ENCODE assay signal across 9 mouse cellular contexts in the genomic region with DNA sequence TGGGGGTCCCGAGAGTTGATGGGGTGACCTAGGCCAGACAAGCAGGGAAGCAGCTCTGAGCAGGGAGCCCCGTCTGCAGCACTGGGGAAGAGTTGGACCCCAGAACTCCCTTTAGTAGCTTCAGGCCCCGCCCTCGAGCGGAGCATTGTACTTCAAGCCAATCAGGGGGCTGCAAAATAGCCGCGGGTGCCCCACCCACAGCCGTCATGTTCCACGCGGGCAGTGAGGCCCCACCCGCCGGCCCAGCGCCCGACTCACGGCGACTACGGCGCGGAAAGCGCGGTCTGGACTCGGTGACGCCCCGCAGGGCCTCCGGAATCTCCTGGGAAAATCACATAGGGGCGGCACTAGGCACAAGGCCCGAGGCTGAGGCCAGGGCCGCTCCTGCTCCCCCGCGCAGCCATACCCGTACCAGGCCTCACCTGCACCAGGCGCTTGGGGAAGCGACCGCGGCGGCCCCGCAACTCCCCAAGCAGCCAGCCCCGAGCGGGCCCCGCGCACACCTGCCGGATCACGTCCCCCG. TPM values are rescaled to one million over a fixed set of nuclear protein-coding genes. Genes with fewer than 3 reads are reported as not detected.
A peak's percentile ranks its signal among the peaks of the same experiment; 100 is the strongest.
DNase-seq lines count a peak whose midpoint lies in the region; ATAC-seq lines count a peak whose summit lies in the region.
"Had no signal": no experiment of that assay in that cellular context is flagged by ENCODE, and none has a peak within 500 bp of the region (broad histone marks: within the 10 kb centered on the region; RNA-seq: fewer than 3 reads in every experiment).

No protein-coding gene starts in this region.

- peaks cover 24% of the 10 kb centered on the region for H3K36me3 ChIP-seq in hindbrain, embryonic 14.5 days (replicated peaks; ENCODE audit: control insufficient read depth, insufficient read depth)

- DNase-seq in ZHBTc4 (ENCODE audit: low read depth, low spot score): peak; percentile 93
- DNase-seq in cerebellum, postnatal 4 days (ENCODE audit: low spot score in 2 of 2): peak; percentile 68 to 72
- peak; percentile 72 to 81 for DNase-seq in frontal cortex, postnatal 36 days (ENCODE audit: low spot score in 2 of 2)
- DNase-seq in hindbrain, embryonic 14.5 days (ENCODE audit: low spot score): peak; percentile 71
- peak; percentile 80 to 82 for DNase-seq in layer of hippocampus, postnatal 36 days
- peak; percentile 93 for DNase-seq in lung, postnatal 14 days
- peak; percentile 90 for DNase-seq in ovary, postnatal 36 days (ENCODE audit: low spot score)
- peak; percentile 90 for DNase-seq in thymus, postnatal 14 days

- H3K9ac ChIP-seq in hindbrain, embryonic 14.5 days: peak overlapping the region; percentile 71

- H3K4me1 ChIP-seq in hindbrain, embryonic 14.5 days (replicated peaks; ENCODE audit: control insufficient read depth, insufficient read depth, low read length): peaks cover 9% of the 10 kb centered on the region; the same call in 1 of the 2 replicates

- H3K4me2 ChIP-seq in hindbrain, embryonic 14.5 days (replicated peaks): peak overlapping the region; percentile 97

- under 1% methylated on average over 44 of the region's 44 CpGs for WGBS in hindbrain, embryonic 14.5 days

- no peaks in the 10 kb centered on the region for H3K27me3 ChIP-seq in hindbrain, embryonic 14.5 days (ENCODE audit: control insufficient read depth, insufficient read depth, low read length)

- ATAC-seq in hindbrain, embryonic 14.5 days (ENCODE audit: low FRiP score): peak; percentile 89

- H3K4me3 ChIP-seq in hindbrain, embryonic 14.5 days (replicated peaks; ENCODE audit: low read length): peak overlapping the region; percentile 46

- no peaks in the 10 kb centered on the region for H3K9me3 ChIP-seq in hindbrain, embryonic 14.5 days (ENCODE audit: control insufficient read depth, low read length)

- 0 out of 2 replicates have a peak overlapping the region, but pooled peaks have one; percentile 32 for H3K27ac ChIP-seq in hindbrain, embryonic 14.5 days
- H3K27ac ChIP-seq: macrophage had no signal

RNA-seq across cellular contexts. Expression of a gene that starts 0.7 kb away (rescaled TPM):
- polyA plus RNA-seq in hindbrain, embryonic 14.5 days (2014; fragmentation: Nextera tagmentation; extraction: Ambion mirVana): 1.1 TPM in 2 replicates
- total RNA-seq in layer of hippocampus, postnatal 36 days (2021): under 1 TPM; 0.80 to 0.86 TPM

RNA-seq across cellular contexts. Expression of a gene that starts 15.1 kb away (rescaled TPM):
- 13.5 and 19.2 TPM in 2 replicates for polyA plus RNA-seq in hindbrain, embryonic 14.5 days (2014; fragmentation: Nextera tagmentation; extraction: Ambion mirVana)
- 1 to 10 TPM; 1.6 to 2.1 TPM for total RNA-seq in layer of hippocampus, postnatal 36 days (2021)

RNA-seq across cellular contexts. Expression of a gene that starts 40.0 kb away (rescaled TPM):
- 127 and 139 TPM in 2 replicates for polyA plus RNA-seq in hindbrain, embryonic 14.5 days (2014; fragmentation: Nextera tagmentation; extraction: Ambion mirVana)
- 100 to 1,000 TPM; 148 to 151 TPM for total RNA-seq in layer of hippocampus, postnatal 36 days (2021)

RNA-seq across cellular contexts. Expression of a gene that starts 58.8 kb away (rescaled TPM):
- polyA plus RNA-seq in hindbrain, embryonic 14.5 days (2014; fragmentation: Nextera tagmentation; extraction: Ambion mirVana): 24.2 and 25.2 TPM in 2 replicates
- 10 to 100 TPM; 28.5 to 29.0 TPM for total RNA-seq in layer of hippocampus, postnatal 36 days (2021)

Comparison
In these comparisons a context has a peak if more than half of its experiments do, and no peak if none do; other contexts are left out.
1. Peak in every context shown above with its lines: DNase-seq, ATAC-seq, H3K4me3 ChIP-seq and H3K27ac ChIP-seq.